Mouse (Mus musculus): ENCODE measurements around the gene Dnal4.
A peak's percentile ranks its signal among the peaks of the same experiment; 100 is the strongest.

The Dnal4 gene

GRCm38 (mm10) chr15:79798591-79798990, 20.9 kb upstream of the Dnal4 start:
- DNase-seq = no peak

- no peak for DNase-seq
Measured at GRCm38 (mm10) chr15:79797680-79798079, 20.0 kb upstream of the Dnal4 start.

- DNase-seq = no peak
Measured at GRCm38 (mm10) chr15:79797096-79797495, 19.4 kb upstream of the Dnal4 start.

- DNase-seq = peak; percentile 86
Measured at GRCm38 (mm10) chr15:79796256-79796655, 18.6 kb upstream of the Dnal4 start.

GRCm38 (mm10) chr15:79794173-79794572, 16.5 kb upstream of the Dnal4 start:
- no peak for DNase-seq

GRCm38 (mm10) chr15:79793076-79793475, 15.4 kb upstream of the Dnal4 start:
- DNase-seq = no peak

- DNase-seq = no peak
Measured at GRCm38 (mm10) chr15:79792455-79792854, 14.8 kb upstream of the Dnal4 start.

GRCm38 (mm10) chr15:79791502-79791901, 13.9 kb upstream of the Dnal4 start:
- no peak for DNase-seq

- no peak for DNase-seq
Measured at GRCm38 (mm10) chr15:79790905-79791304, 13.3 kb upstream of the Dnal4 start.

GRCm38 (mm10) chr15:79790111-79790510, 12.5 kb upstream of the Dnal4 start:
- no peak for DNase-seq

GRCm38 (mm10) chr15:79787815-79788214, 10.2 kb upstream of the Dnal4 start:
- no peak for DNase-seq

- DNase-seq = no peak
Measured at GRCm38 (mm10) chr15:79785056-79785455, 7.4 kb upstream of the Dnal4 start.

GRCm38 (mm10) chr15:79775662-79776061, 2.0 kb downstream of the Dnal4 start:
- no peak for DNase-seq

GRCm38 (mm10) chr15:79774117-79775027, 3.3 kb downstream of the Dnal4 start:
- DNase-seq = peak; percentile 98

- no peak for DNase-seq
Measured at GRCm38 (mm10) chr15:79770629-79771240, 6.9 kb downstream of the Dnal4 start.

- DNase-seq = no peak
Measured at GRCm38 (mm10) chr15:79768302-79768701, 9.3 kb downstream of the Dnal4 start.

- no peak for DNase-seq
Measured at GRCm38 (mm10) chr15:79767327-79767961, 10.2 kb downstream of the Dnal4 start.

- DNase-seq = peak; percentile 74
Measured at GRCm38 (mm10) chr15:79766586-79767071, 11.0 kb downstream of the Dnal4 start.

- no peak for DNase-seq
Measured at GRCm38 (mm10) chr15:79766168-79766567, 11.5 kb downstream of the Dnal4 start.

GRCm38 (mm10) chr15:79765361-79765760, 12.3 kb downstream of the Dnal4 start:
- no peak for DNase-seq

GRCm38 (mm10) chr15:79764539-79765267, 12.9 kb downstream of the Dnal4 start:
- peak; percentile 80 for DNase-seq

- peak; percentile 73 for DNase-seq
Measured at GRCm38 (mm10) chr15:79763601-79764246, 13.9 kb downstream of the Dnal4 start.

Measured in layer of hippocampus, adult 9-11 months (tissue).